Mouse (Mus musculus) liver, postnatal 0 days (tissue): ENCODE measurements around the gene Dkkl1. TPM values are rescaled to one million over a fixed set of nuclear protein-coding genes. Genes with fewer than 3 reads are reported as not detected.
"Not testable (repeated sequence)": the region's sequence is repeated elsewhere in the genome, so short reads cannot be mapped to it uniquely, and the experiment has no call there.

Experiments
- ATAC-seq: fragments of 200-750 bp; cut with Nextera tagmentation; 2 replicates; pipeline ENCODE4 v1.8.0; 2017; ENCODE audit warnings: mild to moderate bottlenecking, moderate library complexity
- DNase-seq: peaks from one replicate; pipeline ENCODE4 v3.0.0-alpha.2; 2016
- H3K27ac ChIP-seq: fragments of 300-500 bp; sonication (generic); 2 replicates; pipeline ENCODE4 v1.5.1; 2014; ENCODE audit warnings: antibody characterized with exemption, moderate library complexity, mild to moderate bottlenecking, low read depth
- H3K27me3 ChIP-seq: fragments of 300-500 bp; sonication (generic); 2 replicates; pipeline ENCODE4 v1.6.1; 2014; ENCODE audit warnings: low read length, control low read depth, mixed read lengths; ENCODE audit not compliant: insufficient read depth
- H3K36me3 ChIP-seq: fragments of 300-500 bp; sonication (generic); replicated peaks from 2 replicates; pipeline ENCODE4 v1.6.1; 2014; ENCODE audit warnings: mild to moderate bottlenecking, control low read depth, low read length, moderate library complexity, mixed read lengths; ENCODE audit not compliant: insufficient read depth
- H3K4me1 ChIP-seq: fragments of 300-500 bp; sonication (generic); 2 replicates; pipeline ENCODE4 v1.6.1; 2014; ENCODE audit warnings: antibody characterized with exemption, mild to moderate bottlenecking, control low read depth; ENCODE audit not compliant: insufficient read depth
- H3K4me2 ChIP-seq: fragments of 300-500 bp; sonication (generic); 2 replicates; pipeline ENCODE4 v1.6.1; 2014; ENCODE audit warnings: low read depth, mild to moderate bottlenecking, low read length, moderate library complexity, mixed read lengths
- H3K4me3 ChIP-seq: fragments of 300-500 bp; sonication (generic); 2 replicates; pipeline ENCODE4 v1.5.1; 2014; ENCODE audit warnings: low read depth, low read length
- H3K9ac ChIP-seq: fragments of 300-500 bp; sonication (generic); replicated peaks from 2 replicates; pipeline ENCODE4 v1.6.1; 2014; ENCODE audit warnings: mild to moderate bottlenecking, moderate library complexity
- H3K9me3 ChIP-seq: fragments of 300-500 bp; sonication (generic); 2 replicates; pipeline ENCODE4 v1.6.1; 2016; ENCODE audit warnings: mild to moderate bottlenecking, control low read depth, low read length, mixed read lengths
- CTCF ChIP-seq: sonication (generic); IDR thresholded peaks from 2 replicates; pipeline ENCODE4 v1.5.1; 2016; ENCODE audit warnings: antibody characterized with exemption, low read depth
- EP300 ChIP-seq: IDR thresholded peaks from 2 replicates; pipeline ENCODE4 v1.6.1; 2016; ENCODE audit warnings: antibody characterized with exemption, low read depth, mild to moderate bottlenecking
- WGBS: fragments of 180-500 bp; shearing (Covaris S2); extraction: QIAGEN DNeasy Blood & Tissue Kit; methylation state at CpG from one replicate; pipeline ENCODE4 v1.1.7; 2014; ENCODE audit not compliant: insufficient replicate concordance; 5-methylcytosine and 5-hydroxymethylcytosine counted together
- polyA plus RNA-seq: library from polyadenylated mRNA; unstranded; fragments of >200 nt; fragmentation: Nextera tagmentation; extraction: Ambion mirVana; gene quantifications from 2 replicates; pipeline ENCODE4 v1.2.1, GENCODE M21; 2015

Gene Dkkl1
- polyA plus RNA-seq, 1 experiment from 2014 or later = 1.5 TPM

GRCm38 (mm10) chr7:45176356-45176755 is 35.6 kb downstream of the Dkkl1 start:
- WGBS = 4% methylated on average over 27 of the region's 31 CpGs
- no peak overlapping the region for H3K4me3 ChIP-seq
- no peak for ATAC-seq

GRCm38 (mm10) chr7:45175929-45176328 is 36.0 kb downstream of the Dkkl1 start:
- Histone ChIP-seq H3K4me3 (no peak overlapping the region), H3K9me3 (peaks cover 3% of the 10 kb centered on the region), H3K4me2 (no peak overlapping the region), H3K36me3 (no peaks in the 10 kb centered on the region), H3K27me3 (peaks cover 80% of the 10 kb centered on the region), H3K27ac (no peak overlapping the region), H3K9ac (no peak overlapping the region), H3K4me1 (no peaks in the 10 kb centered on the region)
- 3% methylated on average over 23 of the region's 23 CpGs for WGBS
- ATAC-seq (no peak), DNase-seq (no peak)
- TF ChIP-seq CTCF = no peak
- no peak for TF ChIP-seq EP300

More at GRCm38 (mm10) chr7:45176356-45176755, 35.6 kb downstream of the Dkkl1 start:
- TF ChIP-seq CTCF (no peak), EP300 (no peak)
- peaks cover 3% of the 10 kb centered on the region for H3K9me3 ChIP-seq
- DNase-seq = no peak
- no peaks in the 10 kb centered on the region for H3K36me3 ChIP-seq
- no peak overlapping the region for H3K4me2 ChIP-seq
- no peak overlapping the region for H3K9ac ChIP-seq
- peaks cover 84% of the 10 kb centered on the region for H3K27me3 ChIP-seq
- H3K27ac ChIP-seq = no peak overlapping the region
- no peaks in the 10 kb centered on the region; the same call in 1 of the 2 replicates for H3K4me1 ChIP-seq

- peaks cover 74% of the 10 kb centered on the region for H3K27me3 ChIP-seq
- DNase-seq (no peak), ATAC-seq (no peak)
- TF ChIP-seq CTCF (no peak), EP300 (no peak)
- WGBS = 5% methylated on average over 13 of the region's 13 CpGs
- no peak overlapping the region for H3K9ac ChIP-seq
- H3K27ac ChIP-seq = no peak overlapping the region
- H3K36me3 ChIP-seq = no peaks in the 10 kb centered on the region
- no peak overlapping the region for H3K4me2 ChIP-seq
- no peaks in the 10 kb centered on the region for H3K4me1 ChIP-seq
- peaks cover 3% of the 10 kb centered on the region for H3K9me3 ChIP-seq
- H3K4me3 ChIP-seq = no peak overlapping the region
Measured at GRCm38 (mm10) chr7:45175398-45175797, 36.5 kb downstream of the Dkkl1 start.

GRCm38 (mm10) chr7:45174567-45175280 is 37.2 kb downstream of the Dkkl1 start:
- H3K9me3 ChIP-seq = peaks cover 10% of the 10 kb centered on the region
- no peaks in the 10 kb centered on the region for H3K4me1 ChIP-seq
- no peak for TF ChIP-seq EP300
- H3K4me3 ChIP-seq = no peak overlapping the region
- DNase-seq (no peak), ATAC-seq (no peak)
- no peaks in the 10 kb centered on the region for H3K36me3 ChIP-seq
- no peak overlapping the region for H3K27ac ChIP-seq
- H3K9ac ChIP-seq = no peak overlapping the region
- 6% methylated on average over 29 of the region's 29 CpGs for WGBS
- H3K4me2 ChIP-seq = no peak overlapping the region
- peaks cover 68% of the 10 kb centered on the region for H3K27me3 ChIP-seq

- DNase-seq, ATAC-seq: not testable (repeated sequence)
Measured at GRCm38 (mm10) chr7:45173772-45174171, 38.2 kb downstream of the Dkkl1 start.

GRCm38 (mm10) chr7:45172974-45173373 is 39.0 kb downstream of the Dkkl1 start:
- no peak overlapping the region for H3K27ac ChIP-seq
- ATAC-seq = no peak

More at GRCm38 (mm10) chr7:45173772-45174171, 38.2 kb downstream of the Dkkl1 start:
- not testable (repeated sequence) for H3K4me3 ChIP-seq, H3K4me1 ChIP-seq, H3K9ac ChIP-seq, H3K27ac ChIP-seq, H3K4me2 ChIP-seq, H3K36me3 ChIP-seq
- WGBS = 47% methylated on average over 1 of the region's 1 CpGs
- H3K27me3 ChIP-seq = peaks cover 68% of the 10 kb centered on the region
- TF ChIP-seq CTCF = peak; percentile 59
- H3K9me3 ChIP-seq = peaks cover 19% of the 10 kb centered on the region

More at GRCm38 (mm10) chr7:45172974-45173373, 39.0 kb downstream of the Dkkl1 start:
- peak; percentile 45 for DNase-seq
- Histone ChIP-seq H3K9ac (no peak overlapping the region), H3K27me3 (peaks cover 68% of the 10 kb centered on the region), H3K9me3 (peaks cover 24% of the 10 kb centered on the region), H3K36me3 (no peaks in the 10 kb centered on the region), H3K4me2 (no peak overlapping the region), H3K4me3 (no peak overlapping the region), H3K4me1 (no peaks in the 10 kb centered on the region)
- TF ChIP-seq EP300 (no peak), CTCF (peak; percentile 56)
- WGBS = 54% methylated on average over 7 of the region's 7 CpGs
